In genomic region chr7:73517432-73518054, GRCm38 (mm10) we compare ENCODE assay signal across 10 mouse cellular contexts. TPM values are rescaled to one million over a fixed set of nuclear protein-coding genes. Genes with fewer than 3 reads are reported as not detected.
A peak's percentile ranks its signal among the peaks of the same experiment; 100 is the strongest.
DNase-seq lines count a peak whose midpoint lies in the region; ATAC-seq lines count a peak whose summit lies in the region.
"Had no signal": no experiment of that assay in that cellular context is flagged by ENCODE, and none has a peak within 500 bp of the region (broad histone marks: within the 10 kb centered on the region; RNA-seq: fewer than 3 reads in every experiment).

No protein-coding gene starts in this region.

- no peaks in the 10 kb centered on the region for H3K9me3 ChIP-seq in limb, embryonic 11.5 days (ENCODE audit: control insufficient read depth, low read length)
- H3K9me3 ChIP-seq in limb, embryonic 10.5 days (replicated peaks): no peaks in the 10 kb centered on the region
- no peaks in the 10 kb centered on the region for H3K9me3 ChIP-seq in forebrain, embryonic 14.5 days (replicated peaks; ENCODE audit: control insufficient read depth, low read length)
- H3K9me3 ChIP-seq in megakaryocyte, embryonic 14.5 days: no peaks in the 10 kb centered on the region

- peaks cover 23% of the 10 kb centered on the region for H3K36me3 ChIP-seq in limb, embryonic 11.5 days (ENCODE audit: control insufficient read depth, insufficient read depth, low read length)
- H3K36me3 ChIP-seq in limb, embryonic 10.5 days: peaks cover 95% of the 10 kb centered on the region
- peaks cover 72% of the 10 kb centered on the region for H3K36me3 ChIP-seq in forebrain, embryonic 14.5 days (ENCODE audit: control insufficient read depth, insufficient read depth, low read length)
- H3K36me3 ChIP-seq in megakaryocyte, embryonic 14.5 days (replicated peaks; ENCODE audit: low read length): peaks cover 89% of the 10 kb centered on the region

- H3K4me3 ChIP-seq in limb, embryonic 11.5 days (ENCODE audit: low read depth, low read length): no peak overlapping the region
- H3K4me3 ChIP-seq in limb, embryonic 10.5 days: no peak overlapping the region
- H3K4me3 ChIP-seq in forebrain, embryonic 14.5 days (ENCODE audit: low read depth, low read length): no peak overlapping the region
- peak overlapping the region; percentile 76 for H3K4me3 ChIP-seq in megakaryocyte, embryonic 14.5 days (replicated peaks)

- H3K4me2 ChIP-seq in limb, embryonic 11.5 days (ENCODE audit: low read depth, severe bottlenecking): no peak overlapping the region
- H3K4me2 ChIP-seq in forebrain, embryonic 14.5 days (ENCODE audit: low read length): no peak overlapping the region

- no peaks in the 10 kb centered on the region for H3K4me1 ChIP-seq in limb, embryonic 11.5 days (ENCODE audit: control insufficient read depth, insufficient read depth, low read length)
- H3K4me1 ChIP-seq in limb, embryonic 10.5 days: peaks cover 8% of the 10 kb centered on the region; the same call in 1 of the 2 replicates
- no peaks in the 10 kb centered on the region; the same call in none of the 2 replicates for H3K4me1 ChIP-seq in forebrain, embryonic 14.5 days (ENCODE audit: control insufficient read depth, insufficient read depth, low read length)
- H3K4me1 ChIP-seq in megakaryocyte, embryonic 14.5 days: peaks cover 77% of the 10 kb centered on the region

- H3K27me3 ChIP-seq in limb, embryonic 11.5 days (ENCODE audit: control insufficient read depth, insufficient read depth, low read length): no peaks in the 10 kb centered on the region
- no peaks in the 10 kb centered on the region for H3K27me3 ChIP-seq in limb, embryonic 10.5 days (ENCODE audit: low read depth, poor library complexity, severe bottlenecking)
- no peaks in the 10 kb centered on the region for H3K27me3 ChIP-seq in forebrain, embryonic 14.5 days (replicated peaks; ENCODE audit: control insufficient read depth, insufficient read depth, low read length)
- H3K27me3 ChIP-seq in megakaryocyte, embryonic 14.5 days (replicated peaks): no peaks in the 10 kb centered on the region

- H3K27ac ChIP-seq in limb, embryonic 11.5 days (replicated peaks; ENCODE audit: low read depth, low read length): peak overlapping the region; percentile 18; the same call in 1 of the 2 replicates
- H3K27ac ChIP-seq in limb, embryonic 10.5 days: no peak overlapping the region
- 0 out of 2 replicates have a peak overlapping the region, but pooled peaks have one; percentile 9 for H3K27ac ChIP-seq in forebrain, embryonic 14.5 days (ENCODE audit: low read depth, low read length)
- H3K27ac ChIP-seq: kidney, postnatal 0 days had no signal

- no peak for ATAC-seq in limb, embryonic 11.5 days (ENCODE audit: insufficient number of reproducible peaks, low FRiP score, low TSS enrichment, low read depth)
- ATAC-seq in forebrain, embryonic 14.5 days: peak; percentile 16; the same call in 1 of the 2 replicates

- WGBS in limb, embryonic 11.5 days: 75% methylated on average over 1 of the region's 1 CpGs
- WGBS in limb, embryonic 10.5 days: 85% methylated on average over 1 of the region's 1 CpGs
- 36% methylated on average over 1 of the region's 1 CpGs for WGBS in forebrain, embryonic 14.5 days

- no peak overlapping the region for H3K9ac ChIP-seq in limb, embryonic 11.5 days (ENCODE audit: low read length)
- no peak overlapping the region for H3K9ac ChIP-seq in forebrain, embryonic 14.5 days (ENCODE audit: low read length)

- DNase-seq in limb, embryonic 11.5 days (ENCODE audit: low spot score): no peak
- DNase-seq in limb, embryonic 10.5 days (ENCODE audit: low spot score): no peak
- DNase-seq in R1 (ENCODE audit: low read depth, low spot score): peak; percentile 85
- no peak for DNase-seq in forebrain, embryonic 14.5 days (ENCODE audit: low spot score)
- DNase-seq in ovary, postnatal 10 days (ENCODE audit: low spot score): no peak
- DNase-seq in kidney, postnatal 10 days: no peak
- DNase-seq: cerebellum, adult 11 months; thymus, postnatal 25 days had no signal

RNA-seq across cellular contexts. Expression of gene Chd2, which starts 24.1 kb away (rescaled TPM):
- polyA plus RNA-seq in limb, embryonic 11.5 days (2014; fragmentation: Nextera tagmentation; extraction: Ambion mirVana): 48.9 and 64.6 TPM in 2 replicates
- polyA plus RNA-seq in limb, embryonic 10.5 days (2016; fragmentation: Nextera tagmentation; extraction: Ambion mirVana): 33.7 and 53.2 TPM in 2 replicates
- polyA plus RNA-seq in forebrain, embryonic 14.5 days (2014; fragmentation: Nextera tagmentation; extraction: Ambion mirVana): 40.2 and 43.4 TPM in 2 replicates
- 3.1 and 38.7 TPM in 2 replicates for polyA plus RNA-seq in megakaryocyte, embryonic 14.5 days (2012; ENCODE audit: insufficient read depth, low replicate concordance)
